Mouse (Mus musculus) kidney, adult 2 months (tissue): ENCODE measurements around the gene Mylk2. TPM values are rescaled to one million over a fixed set of nuclear protein-coding genes. Genes with fewer than 3 reads are reported as not detected.
A peak's percentile ranks its signal among the peaks of the same experiment; 100 is the strongest.

Experiments used
- DNase-seq: peaks from one replicate; pipeline ENCODE4 v3.0.0; 2021
- H3K27ac ChIP-seq: fragments of 200-500 bp; 2 replicates; pipeline ENCODE4 v1.5.1; 2012; ENCODE audit warnings: low read depth, low read length, control low read depth, inconsistent platforms; ENCODE audit not compliant: insufficient read depth
- H3K27me3 ChIP-seq: fragments of 200-500 bp; replicated peaks from 2 replicates; pipeline ENCODE4 v1.6.1; 2012; ENCODE audit warnings: mild to moderate bottlenecking, moderate library complexity, low read length, inconsistent platforms; ENCODE audit not compliant: control insufficient read depth, insufficient read depth
- H3K36me3 ChIP-seq: fragments of 200-500 bp; 2 replicates; pipeline ENCODE4 v1.6.1; 2012; ENCODE audit warnings: mild to moderate bottlenecking, moderate library complexity, low read length, inconsistent platforms; ENCODE audit not compliant: control insufficient read depth, insufficient read depth
- H3K4me1 ChIP-seq: fragments of 200-500 bp; 2 replicates; pipeline ENCODE4 v1.6.1; 2011; ENCODE audit warnings: low read length; ENCODE audit not compliant: control insufficient read depth, insufficient read depth
- H3K4me3 ChIP-seq: fragments of 200-500 bp; 2 replicates; pipeline ENCODE4 v1.5.1; 2011; ENCODE audit warnings: mild to moderate bottlenecking, low read depth, low read length, control low read depth; ENCODE audit not compliant: insufficient read depth
- CTCF ChIP-seq: fragments of 200-500 bp; conservative IDR thresholded peaks from 2 replicates; pipeline ENCODE4 v1.5.1; 2011; ENCODE audit warnings: low read depth, mild to moderate bottlenecking, control low read depth, low read length, moderate library complexity, mixed read lengths; ENCODE audit not compliant: insufficient read depth, insufficient read length
- POLR2A ChIP-seq: fragments of 200-500 bp; IDR thresholded peaks from one replicate; pipeline ENCODE4 v1.6.1; 2011; ENCODE audit warnings: low read depth, low read length, control low read depth
- WGBS: fragments of 180-500 bp; shearing (Covaris S2); methylation state at CpG from one replicate; pipeline ENCODE4 v1.1.7; 2018; 5-methylcytosine and 5-hydroxymethylcytosine counted together
- polyA plus RNA-seq: library from polyadenylated mRNA; depleted of rRNA; stranded (reverse); fragments of >200 nt; gene quantifications from 2 replicates; pipeline ENCODE4 v1.2.3, GENCODE M21; 2012; rRNA removed

The Mylk2 gene
- polyA plus RNA-seq, 1 experiment: 1.1 TPM

GRCm38 (mm10) chr2:152958116-152958515 is 47.0 kb downstream of the Mylk2 start:
- no peaks in the 10 kb centered on the region for H3K27me3 ChIP-seq
- TF ChIP-seq CTCF: no peak
- TF ChIP-seq POLR2A: no peak
- peak; percentile 65 for DNase-seq
- H3K36me3 ChIP-seq: no peaks in the 10 kb centered on the region
- no peaks in the 10 kb centered on the region for H3K4me1 ChIP-seq
- 66% methylated on average over 3 of the region's 3 CpGs for WGBS
- no peak overlapping the region for H3K4me3 ChIP-seq
- H3K27ac ChIP-seq: no peak overlapping the region

- 1% methylated on average over 34 of the region's 34 CpGs for WGBS
- no peaks in the 10 kb centered on the region for H3K36me3 ChIP-seq
- H3K4me3 ChIP-seq: peak within 1 kb of the TSS; percentile 53
- no peaks in the 10 kb centered on the region for H3K4me1 ChIP-seq
- peak within 1 kb of the TSS; percentile 8; the same call in 1 of the 2 replicates for H3K27ac ChIP-seq
- peak; percentile 94 for DNase-seq
- TF ChIP-seq CTCF: no peak
- TF ChIP-seq POLR2A: no peak
- H3K27me3 ChIP-seq: no peaks in the 10 kb centered on the region
These were observed 51.1 kb downstream of the Mylk2 start, which contains the start of gene Ttll9 for GRCm38 (mm10) chr2:152962091-152962793. TSS of gene Ttll9 (plus strand) at chr2:152962485.

GRCm38 (mm10) chr2:152965555-152965954 is 54.4 kb downstream of the Mylk2 start:
- no peaks in the 10 kb centered on the region for H3K36me3 ChIP-seq
- H3K4me3 ChIP-seq: no peak overlapping the region
- TF ChIP-seq POLR2A (no peak), CTCF (no peak)
- no peak for DNase-seq
- H3K4me1 ChIP-seq: no peaks in the 10 kb centered on the region
- no peaks in the 10 kb centered on the region for H3K27me3 ChIP-seq
- 57% methylated on average over 4 of the region's 4 CpGs for WGBS
- no peak overlapping the region for H3K27ac ChIP-seq

Other genes with a start within 250 kb of the Mylk2 start
- gene H13, start 241.9 kb upstream of the Mylk2 start, polyA plus RNA-seq: 129 and 161 TPM in 2 replicates
- 8.4 and 10.1 TPM in 2 replicates for gene Mcts2, start 224.3 kb upstream of the Mylk2 start, polyA plus RNA-seq
- 156 and 235 TPM in 2 replicates for gene Id1, start 175.1 kb upstream of the Mylk2 start, polyA plus RNA-seq
- gene Cox4i2, start 157.2 kb upstream of the Mylk2 start, polyA plus RNA-seq: 2.9 and 3.1 TPM in 2 replicates
- 126 and 129 TPM in 2 replicates for gene Bcl2l1, start 79.6 kb upstream of the Mylk2 start, polyA plus RNA-seq
- gene Tpx2, start 63.4 kb upstream of the Mylk2 start, polyA plus RNA-seq: 0.22 and 0.39 TPM in 2 replicates
- gene Foxs1, start 21.9 kb downstream of the Mylk2 start, polyA plus RNA-seq: 6.4 and 7.3 TPM in 2 replicates
- 12.3 and 20.6 TPM in 2 replicates for gene Dusp15, start 40.3 kb downstream of the Mylk2 start, polyA plus RNA-seq
- gene Ttll9, start 51.1 kb downstream of the Mylk2 start, polyA plus RNA-seq: 0.46 and 1.0 TPM in 2 replicates
- gene Pdrg1, start 104.1 kb downstream of the Mylk2 start, polyA plus RNA-seq: 55.7 and 68.4 TPM in 2 replicates
- not detected in 2 replicates for gene Xkr7, start 120.5 kb downstream of the Mylk2 start, polyA plus RNA-seq
- gene Ccm2l, start 154.6 kb downstream of the Mylk2 start, polyA plus RNA-seq: 23.0 and 25.1 TPM in 2 replicates
- 2.9 and 4.4 TPM in 2 replicates for gene Hck, start 197.1 kb downstream of the Mylk2 start, polyA plus RNA-seq
- gene Tm9sf4, start 250.0 kb downstream of the Mylk2 start, polyA plus RNA-seq: 46.0 and 49.5 TPM in 2 replicates